Mouse (Mus musculus) MEL (cell line): Measurements from ENCODE around the gene Gm10197. TPM values are rescaled to one million over a fixed set of nuclear protein-coding genes. Genes with fewer than 3 reads are reported as not detected.

ENCODE experiments used
- DNase-seq: peaks from one replicate; pipeline ENCODE4 v3.0.0; 2011; ENCODE audit warnings: low read depth, low spot score
- H3K27ac ChIP-seq: 2 replicates; pipeline ENCODE4 v1.5.1; 2012; ENCODE audit warnings: low read depth, mild to moderate bottlenecking, control low read depth, low read length, moderate library complexity; ENCODE audit not compliant: control insufficient read depth
- H3K27me3 ChIP-seq, 2 experiments: fragments of 150-350 bp in 1 of 2; sonication (generic) in 1 of 2; 2 replicates each; pipeline ENCODE4 v1.6.1; 2012; ENCODE audit warnings: low read length in 2 of 2, mild to moderate bottlenecking in 2 of 2, improper control_type of control experiment in 1 of 2, moderate library complexity in 1 of 2; ENCODE audit not compliant: insufficient read depth in 2 of 2, control insufficient read depth in 1 of 2
- H3K36me3 ChIP-seq, 2 experiments: 2 replicates each; pipeline ENCODE4 v1.6.1; 2012 to 2014; ENCODE audit warnings: low read length in 2 of 2, improper control_type of control experiment in 1 of 2, inconsistent platforms in 1 of 2, mild to moderate bottlenecking in 1 of 2; ENCODE audit not compliant: insufficient read depth in 2 of 2, control insufficient read depth in 1 of 2
- H3K4me1 ChIP-seq, 2 experiments: fragments of 150-350 bp in 1 of 2; sonication (generic) in 1 of 2; 2 replicates each; pipeline ENCODE4 v1.6.1; 2012; ENCODE audit warnings: low read length in 2 of 2, improper control_type of control experiment in 1 of 2, mild to moderate bottlenecking in 1 of 2; ENCODE audit not compliant: insufficient read depth in 2 of 2, control insufficient read depth in 1 of 2
- H3K4me3 ChIP-seq, 2 experiments: fragments of 150-350 bp in 1 of 2; sonication (generic) in 1 of 2; 2 replicates each; pipeline ENCODE4 v1.5.1; 2012; ENCODE audit warnings: low read depth in 2 of 2, low read length in 2 of 2, mild to moderate bottlenecking in 2 of 2, moderate library complexity in 2 of 2, control low read depth in 1 of 2, improper control_type of control experiment in 1 of 2; ENCODE audit not compliant: control insufficient read depth in 1 of 2, insufficient read depth in 1 of 2
- H3K79me2 ChIP-seq: 2 replicates; pipeline ENCODE4 v1.6.1; 2012; ENCODE audit warnings: mild to moderate bottlenecking, low read length, moderate library complexity; ENCODE audit not compliant: control insufficient read depth, poor library complexity, insufficient read depth
- H3K9ac ChIP-seq: 2 replicates; pipeline ENCODE4 v1.6.1; 2012; ENCODE audit warnings: low read depth, mild to moderate bottlenecking, control low read depth, low read length, moderate library complexity; ENCODE audit not compliant: control insufficient read depth, poor library complexity, severe bottlenecking
- H3K9me3 ChIP-seq: fragments of 150-350 bp; sonication (generic); replicated peaks from 2 replicates; pipeline ENCODE4 v1.6.1; 2012; ENCODE audit warnings: mild to moderate bottlenecking, low read length, improper control_type of control experiment, moderate library complexity; ENCODE audit not compliant: insufficient read depth
- BHLHE40 ChIP-seq: IDR thresholded peaks from 2 replicates; pipeline ENCODE4 v1.6.1; 2012; ENCODE audit warnings: low read depth, mild to moderate bottlenecking, inconsistent platforms, low read length, improper control_type of control experiment, borderline replicate concordance
- CTCF ChIP-seq, 3 experiments: IDR thresholded peaks in 2 of 3; conservative IDR thresholded peaks in 1 of 3; 2 replicates each; pipeline ENCODE4 v1.5.1; 2011 to 2012; ENCODE audit warnings: low read length in 3 of 3, low read depth in 2 of 3, mild to moderate bottlenecking in 2 of 3, improper control_type of control experiment in 1 of 3, inconsistent platforms in 1 of 3, mixed read lengths in 1 of 3, moderate library complexity in 1 of 3; ENCODE audit not compliant: control insufficient read depth in 1 of 3, insufficient read depth in 1 of 3, poor library complexity in 1 of 3, severe bottlenecking in 1 of 3
- EP300 ChIP-seq, 2 experiments: IDR thresholded peaks; 2 replicates each; pipeline ENCODE4 v1.6.1; 2011; ENCODE audit warnings: improper control_type of control experiment in 2 of 2, low read length in 2 of 2, low read depth in 1 of 2, mild to moderate bottlenecking in 1 of 2
- GATA1 ChIP-seq: IDR thresholded peaks from 2 replicates; pipeline ENCODE4 v1.6.1; 2011; ENCODE audit warnings: low read depth, low read length, improper control_type of control experiment
- HCFC1 ChIP-seq: IDR thresholded peaks from 2 replicates; pipeline ENCODE4 v1.6.1; 2012; ENCODE audit warnings: low read depth, mild to moderate bottlenecking, inconsistent platforms, low read length, improper control_type of control experiment, moderate library complexity
- MAX ChIP-seq: IDR thresholded peaks from 2 replicates; pipeline ENCODE4 v1.6.1; 2011; ENCODE audit warnings: low read length, improper control_type of control experiment
- MYC ChIP-seq: IDR thresholded peaks from 2 replicates; pipeline ENCODE4 v1.6.1; 2011; ENCODE audit warnings: low read depth, mild to moderate bottlenecking, low read length, improper control_type of control experiment, moderate library complexity
- NELFE ChIP-seq: IDR thresholded peaks from 2 replicates; pipeline ENCODE4 v1.6.1; 2011; ENCODE audit warnings: low read depth, low read length, improper control_type of control experiment
- POLR2AphosphoS5 ChIP-seq: IDR thresholded peaks from 2 replicates; pipeline ENCODE4 v1.6.1; 2012; ENCODE audit warnings: low read depth, borderline replicate concordance, mild to moderate bottlenecking, inconsistent platforms, low read length, moderate library complexity, mixed read lengths
- RCOR1 ChIP-seq: IDR thresholded peaks from 2 replicates; pipeline ENCODE4 v1.6.1; 2012; ENCODE audit warnings: low read depth, mild to moderate bottlenecking, inconsistent platforms, low read length, improper control_type of control experiment
- SIN3A ChIP-seq: IDR thresholded peaks from 2 replicates; pipeline ENCODE4 v1.6.1; 2012; ENCODE audit warnings: low read length, improper control_type of control experiment, inconsistent platforms
- TBP ChIP-seq: IDR thresholded peaks from 2 replicates; pipeline ENCODE4 v1.8.0; 2011; ENCODE audit warnings: low read depth, low read length, improper control_type of control experiment
- USF1 ChIP-seq: IDR thresholded peaks from 2 replicates; pipeline ENCODE4 v1.6.1; 2014; ENCODE audit warnings: low read depth, mild to moderate bottlenecking, inconsistent platforms, low read length, improper control_type of control experiment, moderate library complexity
- ZNF384 ChIP-seq: IDR thresholded peaks from 2 replicates; pipeline ENCODE4 v1.6.1; 2012; ENCODE audit warnings: low read depth, mild to moderate bottlenecking, inconsistent platforms, low read length, improper control_type of control experiment
- polyA plus RNA-seq, 2 experiments: library from polyadenylated mRNA; stranded (reverse) in 1 of 2; unstranded in 1 of 2; fragments of >175 nt in 1 of 2; fragments of >200 nt in 1 of 2; gene quantifications; 2 replicates each; pipeline versions ENCODE4 v1.2.1 to v1.2.4; 2012; ENCODE audit warnings: low replicate concordance in 2 of 2, low read depth in 1 of 2; ENCODE audit not compliant: insufficient read length in 2 of 2, insufficient read depth in 1 of 2, missing spikeins in 1 of 2
- total RNA-seq: library from RNA; depleted of rRNA; stranded (reverse); fragments of 300-350 nt; gene quantifications from 2 replicates; pipeline ENCODE4 v1.2.3, GENCODE M21; 2012

The Gm10197 gene
- total and polyA plus RNA-seq, 3 experiments: 5.4 to 53.0 TPM; not detected in 1

DNA sequence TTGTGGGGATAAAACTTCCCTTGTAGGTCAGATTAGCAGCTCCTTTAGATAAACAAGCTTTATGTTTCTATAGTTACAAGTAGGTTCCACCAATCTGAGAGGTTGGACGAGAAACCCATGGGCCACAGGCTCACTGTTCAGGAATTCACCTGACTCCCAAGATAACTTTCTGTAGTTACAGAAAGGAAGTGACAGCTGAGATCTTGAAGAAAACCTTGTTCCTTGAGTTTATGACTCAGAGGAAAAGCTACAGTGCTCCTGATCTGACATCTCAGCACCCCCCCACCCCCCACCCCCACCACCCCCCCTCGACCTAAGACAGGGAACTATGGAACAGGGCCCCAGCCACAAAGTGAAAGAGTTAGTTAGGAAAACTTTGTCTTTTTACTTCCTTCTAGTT lies 34.2 kb upstream of the Gm10197 start:
- no peak overlapping the region for H3K27ac ChIP-seq
- no peak overlapping the region for H3K4me3 ChIP-seq
- H3K36me3 ChIP-seq: peaks cover 0 to 39% of the 10 kb centered on the region in 2 experiments; a peak in 2 of 4 replicates
- H3K79me2 ChIP-seq: no peaks in the 10 kb centered on the region
- peak; percentile 68 for DNase-seq
- H3K9ac ChIP-seq: no peak overlapping the region
- no peaks in the 10 kb centered on the region for H3K9me3 ChIP-seq
- TF ChIP-seq GATA1 (peak; percentile 42; the same call in 1 of the 2 replicates), RCOR1 (no peak), USF1 (no peak)
- peaks cover 12 to 51% of the 10 kb centered on the region in 2 experiments for H3K4me1 ChIP-seq
- no peaks in the 10 kb centered on the region for H3K27me3 ChIP-seq

DNA sequence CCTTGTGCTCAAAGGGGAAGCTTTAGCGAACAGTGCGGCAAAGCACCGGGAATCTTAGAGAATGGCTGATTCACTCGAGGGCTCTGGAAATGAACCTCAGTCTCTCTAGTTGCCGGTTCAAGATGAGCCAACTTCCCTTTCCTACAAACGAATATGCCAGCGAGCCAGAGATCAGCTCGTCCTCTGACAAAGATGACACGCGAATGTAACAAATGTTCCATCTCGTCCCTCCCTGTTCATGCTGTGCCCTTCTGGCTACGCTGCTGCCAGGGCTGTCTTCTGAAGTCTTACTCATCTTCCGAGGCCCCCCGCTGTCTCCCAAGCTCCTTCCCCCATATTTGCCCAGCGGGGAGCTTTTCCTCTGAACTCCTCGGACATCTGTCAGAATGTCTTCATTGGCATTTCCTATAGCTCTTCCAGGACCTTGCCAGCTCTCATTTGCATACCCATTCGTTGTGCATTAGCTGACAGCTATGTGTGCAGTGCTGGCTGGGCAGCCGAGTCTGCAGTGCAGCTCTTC lies 33.3 kb upstream of the Gm10197 start:
- H3K79me2 ChIP-seq: no peaks in the 10 kb centered on the region
- no peak overlapping the region for H3K27ac ChIP-seq
- peaks cover 12 to 45% of the 10 kb centered on the region in 2 experiments for H3K4me1 ChIP-seq
- H3K9me3 ChIP-seq: no peaks in the 10 kb centered on the region
- TF ChIP-seq SIN3A: peak; percentile 35
- no peak for TF ChIP-seq HCFC1
- peak; percentile 53 for TF ChIP-seq MAX
- TF ChIP-seq NELFE: 0 out of 2 replicates have a peak, but pooled peaks have one; percentile 22
- peak; percentile 30; the same call in 1 of the 2 replicates for TF ChIP-seq RCOR1
- TF ChIP-seq BHLHE40: peak; percentile 13; the same call in 1 of the 2 replicates
- TF ChIP-seq TBP: peak; percentile 68
- TF ChIP-seq POLR2AphosphoS5: no peak
- TF ChIP-seq MYC: 0 out of 2 replicates have a peak, but pooled peaks have one; percentile 19
- no peak for TF ChIP-seq CTCF (IDR thresholded peaks at IDR 0.05 in 2 of 3, conservative IDR thresholded peaks at IDR 0.05 in 1 of 3; ENCODE audit: control insufficient read depth in 1 of 3, insufficient read depth in 1 of 3, low read depth in 2 of 3, low read length in 3 of 3, poor library complexity in 1 of 3, severe bottlenecking in 1 of 3)
- 0 out of 2 replicates have a peak, but pooled peaks have one; percentile 17 for TF ChIP-seq ZNF384
- peak; percentile 26 to 51; a peak in 3 of 4 replicates for TF ChIP-seq EP300 (IDR thresholded peaks at IDR 0.05; ENCODE audit: low read depth in 1 of 2, low read length in 2 of 2)
- no peaks in the 10 kb centered on the region for H3K27me3 ChIP-seq
- DNase-seq: peak; percentile 77
- peaks cover 0 to 33% of the 10 kb centered on the region in 2 experiments; a peak in 2 of 4 replicates for H3K36me3 ChIP-seq
- H3K4me3 ChIP-seq: peak overlapping the region; percentile 30 to 45
- H3K9ac ChIP-seq: peak overlapping the region; percentile 30
